In the genomic region with DNA sequence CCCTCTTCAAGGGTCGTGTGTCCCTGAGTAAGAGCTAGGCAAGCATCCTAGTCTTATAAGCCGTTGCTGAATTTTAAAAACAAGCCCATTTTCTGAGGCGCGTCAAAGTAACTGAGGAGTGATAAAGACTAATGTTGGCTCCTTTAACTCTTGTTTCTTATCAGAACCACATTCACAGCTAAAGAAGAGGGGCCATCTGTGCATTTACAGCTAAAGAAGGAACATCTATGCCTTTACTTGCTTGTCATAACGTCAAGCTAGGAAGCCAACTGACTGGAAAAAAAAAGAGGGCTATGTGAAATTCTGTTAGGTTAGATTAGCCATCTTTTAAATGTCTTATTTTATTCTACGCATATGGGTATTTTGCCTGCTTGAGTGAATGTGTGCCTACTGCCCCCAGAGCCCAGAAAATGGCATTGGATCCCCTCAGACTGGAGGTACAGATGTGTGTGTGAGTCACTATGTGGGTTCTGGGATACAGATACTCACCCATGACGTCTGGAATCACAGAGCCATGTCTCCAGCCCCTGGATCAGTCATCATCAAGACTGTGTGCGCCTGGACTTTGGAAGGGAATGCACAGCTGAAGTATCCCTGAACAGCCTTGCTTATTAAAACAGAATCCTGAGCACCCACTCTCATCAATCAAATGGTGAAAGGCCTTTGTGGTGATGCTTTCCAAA, we compare ENCODE assay signal across 20 mouse cellular contexts. TPM values are rescaled to one million over a fixed set of nuclear protein-coding genes. Genes with fewer than 3 reads are reported as not detected.
DNase-seq lines count a peak whose midpoint lies in the region; ATAC-seq and TF ChIP-seq lines count a peak whose summit lies in the region.
"Had no signal": no experiment of that assay in that cellular context is flagged by ENCODE, and none has a peak within 500 bp of the region (broad histone marks: within the 10 kb centered on the region; RNA-seq: fewer than 3 reads in every experiment).

No protein-coding gene starts in this region.

- peaks cover 80% of the 10 kb centered on the region for H3K4me1 ChIP-seq in E14TG2a.4 (replicated peaks; ENCODE audit: low read depth, low read length)
- H3K4me1 ChIP-seq in stomach, embryonic 15.5 days, result no peaks in the 10 kb centered on the region
- H3K4me1 ChIP-seq in midbrain, embryonic 10.5 days, result peaks cover 11% of the 10 kb centered on the region
- H3K4me1 ChIP-seq: embryonic facial prominence, embryonic 13.5 days had no signal

- 77% methylated on average over 8 of the region's 8 CpGs for WGBS in stomach, embryonic 15.5 days
- WGBS in midbrain, embryonic 10.5 days, result 90% methylated on average over 8 of the region's 8 CpGs

- no peak overlapping the region for H3K4me2 ChIP-seq in stomach, embryonic 15.5 days
- H3K4me2 ChIP-seq: embryonic facial prominence, embryonic 13.5 days; hindbrain, embryonic 14.5 days; midbrain, embryonic 11.5 days had no signal

- H3K27ac ChIP-seq in layer of hippocampus, adult 2 months, result 0 out of 2 replicates have a peak overlapping the region, but pooled peaks have one; percentile 5
- H3K27ac ChIP-seq in stomach, embryonic 15.5 days, result peak overlapping the region; percentile 24; the same call in 1 of the 2 replicates
- H3K27ac ChIP-seq in midbrain, embryonic 10.5 days (replicated peaks), result no peak overlapping the region
- H3K27ac ChIP-seq: embryonic facial prominence, embryonic 13.5 days; hindbrain, embryonic 14.5 days; kidney, postnatal 0 days had no signal

- DNase-seq in layer of hippocampus, adult 2 months (ENCODE audit: low spot score in 2 of 2), result peak in 1 of 2 experiments; percentile 19
- no peak for DNase-seq in layer of hippocampus, postnatal 14 days (ENCODE audit: low spot score in 2 of 2)
- DNase-seq in brain, adult 2 months (ENCODE audit: low read depth, low spot score), result peak; percentile 44
- DNase-seq in spleen, postnatal 36 days (ENCODE audit: low spot score in 2 of 2), result no peak
- no peak for DNase-seq in midbrain, embryonic 10.5 days (ENCODE audit: low spot score)
- DNase-seq: cerebellum, adult 18-20 months; cerebellum, postnatal 25 days; gastrocnemius, postnatal 36 days; kidney, adult 2 months; lung, postnatal 4 days; thymus, postnatal 25 days had no signal

- H3K27me3 ChIP-seq in E14TG2a.4 (ENCODE audit: insufficient read depth, low read length), result no peaks in the 10 kb centered on the region
- no peaks in the 10 kb centered on the region for H3K27me3 ChIP-seq in stomach, embryonic 15.5 days (replicated peaks)
- no peaks in the 10 kb centered on the region for H3K27me3 ChIP-seq in midbrain, embryonic 10.5 days (ENCODE audit: low read depth, poor library complexity, severe bottlenecking)
- H3K27me3 ChIP-seq: embryonic facial prominence, embryonic 13.5 days; Patski had no signal

- H3K4me3 ChIP-seq in layer of hippocampus, adult 2 months, result no peak overlapping the region
- H3K4me3 ChIP-seq in E14TG2a.4 (replicated peaks; ENCODE audit: low read length), result peak overlapping the region; percentile 74
- no peak overlapping the region for H3K4me3 ChIP-seq in stomach, embryonic 15.5 days (replicated peaks)
- no peak overlapping the region for H3K4me3 ChIP-seq in midbrain, embryonic 10.5 days
- H3K4me3 ChIP-seq: embryonic facial prominence, embryonic 13.5 days; erythroblast, embryonic 14.5 days had no signal

- no peak for TF ChIP-seq CTCF in layer of hippocampus, adult 2 months (conservative IDR thresholded peaks at IDR 0.05)
- no peak for TF ChIP-seq CTCF in E14TG2a.4 (conservative IDR thresholded peaks at IDR 0.05; ENCODE audit: low read length)

- no peak for ATAC-seq in stomach, embryonic 15.5 days (ENCODE audit: insufficient read depth, low FRiP score, low read depth)
- ATAC-seq: inflammation-experienced regulatory T-cells, adult 6 months; Patski had no signal

- H3K9ac ChIP-seq in stomach, embryonic 15.5 days, result no peak overlapping the region
- H3K9ac ChIP-seq: embryonic facial prominence, embryonic 13.5 days; hindbrain, embryonic 14.5 days had no signal

- no peaks in the 10 kb centered on the region for H3K9me3 ChIP-seq in E14TG2a.4 (ENCODE audit: low read length)
- no peaks in the 10 kb centered on the region for H3K9me3 ChIP-seq in stomach, embryonic 15.5 days
- no peaks in the 10 kb centered on the region for H3K9me3 ChIP-seq in midbrain, embryonic 10.5 days (replicated peaks)
- H3K9me3 ChIP-seq: embryonic facial prominence, embryonic 13.5 days had no signal

- peaks cover 25% of the 10 kb centered on the region for H3K36me3 ChIP-seq in E14TG2a.4 (ENCODE audit: insufficient read depth, low read length)
- H3K36me3 ChIP-seq in stomach, embryonic 15.5 days, result no peaks in the 10 kb centered on the region
- H3K36me3 ChIP-seq in midbrain, embryonic 10.5 days, result no peaks in the 10 kb centered on the region
- H3K36me3 ChIP-seq: embryonic facial prominence, embryonic 13.5 days had no signal

RNA-seq across cellular contexts. Expression of a gene that starts 40.5 kb away (rescaled TPM):
- total RNA-seq in layer of hippocampus, adult 2 months (2021), result 10 to 100 TPM; 28.8 to 36.3 TPM
- 10 to 100 TPM; 58.1 to 58.9 TPM for total RNA-seq in layer of hippocampus, postnatal 14 days (2021)
- 35.1 and 41.0 TPM in 2 replicates for polyA plus RNA-seq in stomach, embryonic 15.5 days (2015; fragmentation: Nextera tagmentation; extraction: Ambion mirVana)
- 27.9 and 30.4 TPM in 2 replicates for polyA plus RNA-seq in midbrain, embryonic 10.5 days (2016; fragmentation: Nextera tagmentation; extraction: Ambion mirVana)

RNA-seq across cellular contexts. Expression of a gene that starts 44.2 kb away (rescaled TPM):
- 10 to 100 TPM; 71.7 to 74.5 TPM for total RNA-seq in layer of hippocampus, adult 2 months (2021)
- 10 to 100 TPM; 69.6 to 90.2 TPM for total RNA-seq in layer of hippocampus, postnatal 14 days (2021)
- polyA plus RNA-seq in stomach, embryonic 15.5 days (2015; fragmentation: Nextera tagmentation; extraction: Ambion mirVana), result 340 and 350 TPM in 2 replicates
- 380 and 398 TPM in 2 replicates for polyA plus RNA-seq in midbrain, embryonic 10.5 days (2016; fragmentation: Nextera tagmentation; extraction: Ambion mirVana)

RNA-seq across cellular contexts. Expression of a gene that starts 57.4 kb away (rescaled TPM):
- 100 to 1,000 TPM; 182 to 188 TPM for total RNA-seq in layer of hippocampus, adult 2 months (2021)
- 100 to 1,000 TPM; 203 to 205 TPM for total RNA-seq in layer of hippocampus, postnatal 14 days (2021)
- polyA plus RNA-seq in stomach, embryonic 15.5 days (2015; fragmentation: Nextera tagmentation; extraction: Ambion mirVana), result 284 and 313 TPM in 2 replicates
- polyA plus RNA-seq in midbrain, embryonic 10.5 days (2016; fragmentation: Nextera tagmentation; extraction: Ambion mirVana), result 478 and 483 TPM in 2 replicates
